Mouse (Mus musculus) urinary bladder, postnatal 4 days (tissue): ENCODE measurements around the gene BC025446.
"Not testable (repeated sequence)": the region's sequence is repeated elsewhere in the genome, so short reads cannot be mapped to it uniquely, and the experiment has no call there.

Experiments
- DNase-seq, 2 experiments: peaks; one replicate each; pipeline ENCODE4 v3.0.0; 2021 to 2022; ENCODE audit warnings: low spot score in 2 of 2

BC025446 gene

GRCm38 (mm10) chr15:75215778-75216691 lies at the start of gene BC025446:
Gene BC025446 (plus strand): TSS chr15:75216376.
- DNase-seq: no peak

GRCm38 (mm10) chr15:75175506-75175905 lies 40.7 kb upstream of the BC025446 start:
- no peak for DNase-seq

- DNase-seq: no peak
Observed at GRCm38 (mm10) chr15:75186291-75186690, 29.9 kb upstream of the BC025446 start.

GRCm38 (mm10) chr15:75189116-75189515 lies 27.1 kb upstream of the BC025446 start:
- DNase-seq: no peak

GRCm38 (mm10) chr15:75190560-75190959 lies 25.6 kb upstream of the BC025446 start:
- DNase-seq: not testable (repeated sequence)

- DNase-seq: no peak
Observed at GRCm38 (mm10) chr15:75216831-75217230, 655 bp downstream of the BC025446 start.

GRCm38 (mm10) chr15:75221942-75222341 lies 5.8 kb downstream of the BC025446 start:
- no peak for DNase-seq

GRCm38 (mm10) chr15:75237736-75238288 lies 21.6 kb downstream of the BC025446 start:
- DNase-seq: no peak

GRCm38 (mm10) chr15:75240558-75240957 lies 24.4 kb downstream of the BC025446 start:
- no peak for DNase-seq

GRCm38 (mm10) chr15:75242756-75243640 lies 26.8 kb downstream of the BC025446 start:
- DNase-seq: no peak

GRCm38 (mm10) chr15:75254671-75255070 lies 38.5 kb downstream of the BC025446 start:
- no peak for DNase-seq

GRCm38 (mm10) chr15:75265863-75266262 lies 49.7 kb downstream of the BC025446 start:
- no peak for DNase-seq

- no peak for DNase-seq
Observed at GRCm38 (mm10) chr15:75266626-75267025, 50.5 kb downstream of the BC025446 start.

GRCm38 (mm10) chr15:75268121-75268520 lies 51.9 kb downstream of the BC025446 start, which contains the start of gene Ly6f:
Gene Ly6f (plus strand): TSS chr15:75268421.
- DNase-seq: no peak

GRCm38 (mm10) chr15:75268916-75269829 lies 53.0 kb downstream of the BC025446 start:
- no peak for DNase-seq

- no peak for DNase-seq
Observed at GRCm38 (mm10) chr15:75270169-75270568, 54.0 kb downstream of the BC025446 start.

- no peak for DNase-seq
Observed at GRCm38 (mm10) chr15:75270691-75271362, 54.7 kb downstream of the BC025446 start.

- DNase-seq: no peak
Observed at GRCm38 (mm10) chr15:75271426-75271825, 55.2 kb downstream of the BC025446 start.

GRCm38 (mm10) chr15:75271891-75272290 lies 55.7 kb downstream of the BC025446 start:
- no peak for DNase-seq
